Mouse (Mus musculus): ENCODE results near the gene 1600014C23Rik.

1600014C23Rik gene

DNA sequence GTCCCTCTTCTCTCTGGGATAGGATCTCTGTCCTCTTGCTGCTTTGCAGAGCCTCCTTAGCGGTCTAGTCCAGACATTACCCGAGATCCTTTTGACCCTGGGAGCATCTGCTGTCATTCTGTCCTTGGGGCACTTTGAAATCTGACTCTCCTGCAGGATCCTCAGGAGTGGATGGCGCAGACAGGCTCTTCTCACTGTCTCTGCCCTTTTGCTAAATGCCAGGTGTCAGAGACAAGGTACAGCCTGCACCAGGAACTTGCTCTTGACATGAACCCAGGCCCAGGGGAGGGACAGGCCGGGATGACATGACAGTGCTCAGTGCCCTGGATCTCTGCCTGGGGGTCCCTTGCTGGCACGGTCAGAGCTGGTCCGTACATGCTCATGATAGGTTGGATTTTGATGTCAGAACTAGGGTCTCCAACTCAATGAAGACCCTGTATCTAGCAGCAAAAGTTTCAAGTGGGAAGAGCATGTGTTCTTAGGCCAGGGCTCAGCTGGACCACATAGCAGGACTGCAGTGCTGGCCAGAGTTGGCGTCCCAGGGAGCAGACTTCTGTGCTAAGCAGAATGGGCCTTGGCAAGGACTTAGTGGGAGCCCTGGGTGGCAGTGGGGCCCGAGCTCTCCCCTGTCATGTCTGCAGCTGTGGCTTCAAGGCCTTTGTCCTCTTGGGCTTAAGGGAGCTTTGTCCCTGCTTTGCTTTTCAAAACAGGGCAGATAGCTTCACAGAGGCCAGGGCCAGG lies 5.5 kb downstream of the 1600014C23Rik start:
- no peak for DNase-seq (ENCODE audit: low read depth in 1 of 2, low spot score in 2 of 2)

- DNase-seq (ENCODE audit: low read depth in 1 of 2, low spot score in 2 of 2): no peak
Observed at GRCm38 (mm10) chr17:45727481-45727880, 6.2 kb downstream of the 1600014C23Rik start.

DNA sequence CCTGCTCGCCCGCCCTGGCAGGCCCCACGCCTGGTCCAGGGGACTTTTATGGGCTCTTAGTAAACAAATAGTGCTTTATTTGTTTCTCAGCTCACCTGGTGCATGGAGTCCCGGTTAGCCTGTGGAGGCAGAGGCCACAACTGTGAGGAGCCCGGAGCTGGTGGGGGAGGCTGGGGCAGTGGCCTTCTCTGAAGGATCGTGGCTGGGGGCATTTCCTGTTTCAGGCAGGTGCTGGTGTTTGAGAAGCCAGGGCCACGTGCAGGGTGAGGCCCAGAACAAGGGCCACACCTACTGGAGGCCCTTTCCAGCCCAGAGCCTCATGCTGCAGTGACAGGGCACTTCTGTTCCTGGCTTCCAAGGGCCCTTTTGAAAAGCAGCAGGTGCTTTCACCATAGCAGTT lies 7.4 kb downstream of the 1600014C23Rik start:
- no peak for DNase-seq (ENCODE audit: low read depth in 1 of 2, low spot score in 2 of 2)

DNA sequence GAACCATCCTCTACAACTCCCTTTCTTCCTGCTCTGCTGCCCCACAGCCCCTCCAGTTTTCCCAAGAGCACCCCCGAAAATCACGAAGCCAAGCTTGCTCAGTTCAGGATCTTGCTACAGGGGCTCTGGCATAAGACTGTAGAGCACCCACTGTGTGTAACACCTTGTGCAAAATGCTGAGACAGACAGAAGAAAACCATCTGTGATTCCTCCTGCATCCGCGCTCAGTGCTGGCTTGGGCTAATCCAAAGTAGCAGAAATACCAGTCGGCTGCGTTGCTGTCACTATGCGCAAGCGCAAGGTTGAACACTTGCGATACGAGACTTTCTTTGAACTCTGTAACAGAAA lies 9.1 kb downstream of the 1600014C23Rik start:
- no peak for DNase-seq (ENCODE audit: low read depth in 1 of 2, low spot score in 2 of 2)

GRCm38 (mm10) chr17:45723732-45724573 lies 9.7 kb downstream of the 1600014C23Rik start:
- DNase-seq (ENCODE audit: low read depth in 1 of 2, low spot score in 2 of 2): peak in 1 of 2 experiments; percentile 68

DNA sequence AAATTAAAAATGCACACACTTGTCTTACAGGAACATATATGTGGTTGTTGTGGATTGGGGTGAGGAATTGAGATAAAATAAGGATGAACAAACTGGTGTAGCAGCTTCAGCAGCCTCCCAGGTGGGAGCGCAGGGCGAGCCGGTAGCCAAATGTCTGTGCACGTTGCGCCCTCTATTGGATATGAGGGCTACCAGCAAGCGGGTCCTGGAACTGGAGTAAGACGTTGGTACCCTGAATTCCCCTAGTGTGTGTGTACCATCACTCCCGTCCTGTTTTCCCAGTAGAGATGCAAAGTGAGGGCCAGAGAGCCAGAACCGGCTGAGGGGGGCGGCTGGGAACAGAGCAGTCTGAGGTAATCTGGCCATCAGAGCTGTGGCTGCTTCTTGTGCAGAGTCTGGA lies 15.3 kb downstream of the 1600014C23Rik start:
- peak in 1 of 2 experiments; percentile 56 for DNase-seq (ENCODE audit: low read depth in 1 of 2, low spot score in 2 of 2)

GRCm38 (mm10) chr17:45711525-45711924 lies 22.1 kb downstream of the 1600014C23Rik start:
- no peak for DNase-seq (ENCODE audit: low read depth in 1 of 2, low spot score in 2 of 2)

GRCm38 (mm10) chr17:45710407-45710806 lies 23.2 kb downstream of the 1600014C23Rik start:
- DNase-seq (ENCODE audit: low read depth in 1 of 2, low spot score in 2 of 2): no peak

GRCm38 (mm10) chr17:45709829-45710228 lies 23.8 kb downstream of the 1600014C23Rik start:
- DNase-seq (ENCODE audit: low read depth in 1 of 2, low spot score in 2 of 2): no peak

- no peak for DNase-seq (ENCODE audit: low read depth in 1 of 2, low spot score in 2 of 2)
Observed at GRCm38 (mm10) chr17:45708179-45708578, 25.5 kb downstream of the 1600014C23Rik start.

DNA sequence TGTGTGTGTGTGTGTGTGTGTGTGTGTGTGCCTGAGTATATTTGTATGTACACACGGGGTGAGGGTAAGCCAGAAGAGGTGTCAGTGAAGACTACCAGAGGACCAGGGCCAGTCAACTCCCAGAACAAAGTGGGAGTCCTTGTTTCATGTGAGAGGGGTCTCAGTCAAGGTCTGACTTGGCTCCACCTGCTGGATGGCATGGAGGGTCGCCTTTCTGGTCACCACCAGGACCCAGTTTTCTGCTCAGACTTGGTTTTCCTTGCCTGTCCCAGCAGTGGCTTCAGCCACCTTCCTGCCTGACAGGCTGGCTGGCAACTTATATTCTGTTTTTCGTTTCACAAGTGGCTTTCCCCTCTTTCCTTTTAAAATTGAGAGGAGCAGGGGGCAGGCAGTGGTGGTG lies 26.3 kb downstream of the 1600014C23Rik start:
- DNase-seq (ENCODE audit: low read depth in 1 of 2, low spot score in 2 of 2): no peak

DNA sequence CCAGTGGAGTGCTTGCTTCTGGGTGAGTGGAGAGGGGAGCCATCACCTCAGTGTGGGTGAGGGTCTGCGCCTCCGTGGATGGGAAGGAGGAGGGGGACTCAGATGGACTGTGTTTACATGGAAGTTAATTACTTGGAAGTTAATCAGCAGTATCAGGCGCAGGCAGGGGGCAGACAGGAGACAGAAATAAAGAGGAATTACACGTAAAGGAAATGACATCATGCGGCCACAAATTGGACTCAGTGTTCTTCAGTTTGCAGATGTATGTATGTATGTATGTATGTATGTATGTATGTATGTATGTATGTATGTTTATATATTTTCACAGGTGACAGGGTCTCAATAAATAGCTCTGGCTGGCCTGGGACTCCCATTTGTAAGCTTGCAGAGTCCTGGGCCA lies 26.8 kb downstream of the 1600014C23Rik start:
- DNase-seq (ENCODE audit: low read depth in 1 of 2, low spot score in 2 of 2): no peak

GRCm38 (mm10) chr17:45703187-45703586 lies 30.5 kb downstream of the 1600014C23Rik start:
- peak; percentile 24 to 45 for DNase-seq (ENCODE audit: low read depth in 1 of 2, low spot score in 2 of 2)

- DNase-seq (ENCODE audit: low read depth in 1 of 2, low spot score in 2 of 2): no peak
Observed at GRCm38 (mm10) chr17:45702254-45702653, 31.4 kb downstream of the 1600014C23Rik start.

- no peak for DNase-seq (ENCODE audit: low read depth in 1 of 2, low spot score in 2 of 2)
Observed at GRCm38 (mm10) chr17:45701236-45701591, 32.4 kb downstream of the 1600014C23Rik start.

GRCm38 (mm10) chr17:45700496-45701235 lies 33.0 kb downstream of the 1600014C23Rik start:
- no peak for DNase-seq (ENCODE audit: low read depth in 1 of 2, low spot score in 2 of 2)

GRCm38 (mm10) chr17:45699039-45699740 lies 34.5 kb downstream of the 1600014C23Rik start:
- DNase-seq (ENCODE audit: low read depth in 1 of 2, low spot score in 2 of 2): no peak

DNA sequence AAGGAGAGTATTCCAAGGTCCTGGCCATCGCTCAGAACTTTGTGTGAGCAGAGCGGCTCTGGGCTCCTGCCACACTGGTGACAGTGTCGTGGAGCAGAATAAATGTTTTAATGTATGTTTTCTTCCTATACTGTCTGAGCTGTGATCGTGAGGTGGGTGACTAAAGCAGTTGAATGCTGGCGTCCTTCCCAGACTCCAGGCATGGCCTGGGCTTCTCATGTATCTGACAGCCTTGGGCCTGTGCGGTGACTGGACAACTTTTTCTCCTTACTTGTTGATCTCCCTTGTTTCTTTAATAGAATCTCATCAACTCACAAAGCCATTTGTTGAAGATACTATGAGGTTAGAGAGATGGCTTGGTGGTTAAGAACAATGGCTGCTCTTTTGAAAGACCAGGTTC lies 35.3 kb downstream of the 1600014C23Rik start:
- DNase-seq (ENCODE audit: low read depth in 1 of 2, low spot score in 2 of 2): no peak

- DNase-seq (ENCODE audit: low read depth in 1 of 2, low spot score in 2 of 2): no peak
Observed at GRCm38 (mm10) chr17:45696981-45697380, 36.7 kb downstream of the 1600014C23Rik start.

GRCm38 (mm10) chr17:45695227-45696120 lies 38.2 kb downstream of the 1600014C23Rik start:
- no peak for DNase-seq (ENCODE audit: low read depth in 1 of 2, low spot score in 2 of 2)
